Mouse (Mus musculus): ENCODE results near the gene Sfrp5.

The Sfrp5 gene

GRCm38 (mm10) chr19:42201696-42202381, at the start of gene Sfrp5:
Gene Sfrp5, minus strand, starts transcription at chr19:42202252.
- no peak for DNase-seq

GRCm38 (mm10) chr19:42249976-42250914, 48.2 kb upstream of the Sfrp5 start:
- no peak for DNase-seq

DNA sequence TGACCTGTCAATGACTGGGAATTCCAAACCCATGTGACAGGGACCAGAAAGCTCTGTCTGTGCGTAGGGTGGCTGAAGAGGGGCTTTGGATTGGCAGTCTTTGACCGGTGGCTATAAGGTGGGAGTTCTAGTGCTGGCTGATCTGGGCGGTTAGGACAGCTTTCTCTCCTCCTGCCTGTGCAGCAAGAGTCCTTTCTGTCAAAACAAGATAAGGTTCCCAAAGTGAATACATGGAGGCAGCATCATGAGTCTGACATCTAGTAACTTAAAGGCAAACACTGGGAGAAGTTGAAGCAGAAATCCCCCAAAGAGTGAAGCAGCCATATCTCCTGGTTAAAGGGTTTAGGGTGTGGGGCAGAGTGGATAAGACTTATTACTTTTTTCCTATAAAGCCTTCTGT, 45.5 kb upstream of the Sfrp5 start, which contains the start of gene Golga7b:
Gene Golga7b, plus strand, starts transcription at position 56 of the 400 bp plus-strand sequence.
- DNase-seq, result no peak

GRCm38 (mm10) chr19:42246626-42247025, 44.6 kb upstream of the Sfrp5 start:
- DNase-seq, result no peak

- no peak for DNase-seq
Observed at GRCm38 (mm10) chr19:42243401-42243800, 41.3 kb upstream of the Sfrp5 start.

GRCm38 (mm10) chr19:42240881-42241280, 38.8 kb upstream of the Sfrp5 start:
- DNase-seq, result no peak

GRCm38 (mm10) chr19:42238341-42238715, 36.3 kb upstream of the Sfrp5 start:
- no peak for DNase-seq

DNA sequence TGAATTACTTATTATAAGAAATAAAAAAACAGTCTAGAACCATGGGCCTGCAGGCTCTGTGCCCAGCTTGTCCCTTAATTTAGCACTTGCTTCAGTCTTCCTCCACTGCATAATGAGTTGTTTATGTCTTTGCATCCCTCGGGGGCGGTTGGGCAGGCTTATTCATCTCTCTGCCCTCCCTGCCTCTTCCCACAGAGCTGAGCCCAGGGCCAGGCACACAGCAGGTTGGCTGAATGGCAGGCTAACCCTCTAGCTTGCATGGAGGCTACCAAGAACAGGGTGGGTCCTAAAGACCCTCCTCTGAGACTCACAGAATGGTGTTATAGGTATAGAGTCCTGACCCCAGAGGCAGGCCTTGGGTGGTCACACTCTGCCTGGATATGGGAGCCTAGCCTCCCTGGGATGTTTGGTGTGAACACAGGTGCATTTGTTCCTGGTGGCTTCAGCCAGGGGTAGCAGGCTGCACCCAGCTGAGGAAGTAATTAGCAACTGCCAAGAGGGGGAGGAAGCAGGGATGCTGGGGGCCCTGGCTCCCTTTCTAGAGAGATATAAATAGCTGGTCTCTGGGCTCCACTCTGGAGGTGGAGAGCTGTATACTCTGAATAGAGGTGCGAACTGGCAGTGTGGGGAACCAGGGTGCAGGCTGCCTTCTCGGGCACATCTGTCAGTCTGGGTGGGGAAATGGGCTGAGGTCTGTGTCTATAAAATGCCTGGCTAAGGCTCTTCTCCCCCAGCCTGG, 35.7 kb upstream of the Sfrp5 start:
- no peak for DNase-seq

GRCm38 (mm10) chr19:42230986-42231385, 28.9 kb upstream of the Sfrp5 start:
- peak in 1 of 2 experiments; percentile 3 for DNase-seq

DNA sequence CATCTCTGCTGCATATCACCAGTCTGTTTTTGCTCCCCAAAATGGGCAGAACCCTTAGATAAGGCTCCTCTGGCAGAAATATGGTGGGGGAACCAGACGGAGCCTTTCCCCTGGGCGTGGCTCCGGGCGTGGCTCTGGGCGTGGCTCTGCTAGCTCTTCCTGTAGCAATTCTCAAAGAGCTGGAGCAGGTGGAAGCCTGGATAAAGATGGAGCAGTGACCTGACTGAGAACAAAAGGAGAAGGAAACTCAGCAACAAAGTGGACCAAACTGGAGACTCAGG, 28.2 kb upstream of the Sfrp5 start:
- DNase-seq, result no peak

GRCm38 (mm10) chr19:42229499-42230287, 27.6 kb upstream of the Sfrp5 start:
- no peak for DNase-seq

DNA sequence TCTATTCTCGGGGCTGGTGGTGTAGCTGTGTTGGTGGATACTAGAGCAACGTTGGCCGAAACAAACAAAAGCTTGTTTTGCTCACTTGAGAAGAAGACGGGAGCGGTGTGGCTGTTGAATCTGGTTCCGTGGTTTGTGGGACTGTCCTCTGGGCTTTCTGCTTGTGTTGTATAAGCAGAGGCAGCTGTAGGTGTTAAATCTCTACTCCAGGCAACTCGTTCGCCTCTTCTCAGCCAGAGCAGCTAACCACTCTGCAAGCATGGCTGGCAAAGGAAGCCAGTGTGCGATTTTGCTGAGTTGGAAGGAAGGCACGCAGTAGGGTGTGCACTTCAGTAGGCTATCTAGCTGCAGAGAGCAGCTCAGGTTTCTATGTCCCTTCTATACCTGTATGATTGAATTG, 24.4 kb upstream of the Sfrp5 start:
- DNase-seq, result no peak

DNA sequence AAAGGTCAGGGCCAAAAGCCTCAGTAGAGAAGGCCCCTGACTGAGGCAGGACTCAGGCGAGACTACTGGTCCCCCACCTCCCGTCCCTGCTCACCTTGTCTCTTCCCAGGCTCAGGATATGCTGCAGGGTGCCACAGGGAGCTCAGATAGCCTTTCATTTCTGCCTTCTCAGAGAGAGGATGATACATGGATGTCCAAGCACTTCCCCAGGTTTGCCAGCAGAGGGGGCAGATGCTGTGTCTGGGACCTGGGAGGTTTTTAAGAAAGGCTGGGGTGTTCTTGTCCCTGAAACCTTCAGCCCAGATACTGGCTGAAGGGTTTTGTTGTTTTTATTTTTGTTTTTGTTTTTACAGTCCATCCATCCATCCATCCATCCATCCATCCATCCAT, 15.3 kb upstream of the Sfrp5 start:
- DNase-seq, result no peak

- DNase-seq, result no peak
Observed at GRCm38 (mm10) chr19:42216699-42217373, 14.8 kb upstream of the Sfrp5 start.

GRCm38 (mm10) chr19:42214601-42215000, 12.5 kb upstream of the Sfrp5 start:
- DNase-seq, result no peak

DNA sequence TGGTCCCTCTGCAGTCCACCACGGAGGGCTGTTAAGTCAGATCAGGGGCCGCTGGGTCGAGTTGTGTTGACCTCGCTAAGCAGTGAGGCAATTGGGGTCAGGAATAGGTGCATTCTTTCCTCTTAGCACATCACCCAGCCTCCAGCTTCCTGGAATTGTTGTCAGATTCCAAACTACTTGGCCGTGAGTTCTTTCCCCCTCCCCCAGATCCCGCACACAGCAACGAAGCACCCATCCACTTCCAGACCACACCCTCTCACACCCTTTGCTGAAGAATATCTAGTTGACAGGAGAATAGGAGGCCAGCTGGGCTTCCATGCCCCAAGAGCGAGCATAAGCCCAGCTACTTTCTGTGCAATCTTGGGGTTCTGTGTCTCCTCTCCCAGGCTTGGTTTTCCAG, 9.9 kb upstream of the Sfrp5 start:
- DNase-seq, result no peak

DNA sequence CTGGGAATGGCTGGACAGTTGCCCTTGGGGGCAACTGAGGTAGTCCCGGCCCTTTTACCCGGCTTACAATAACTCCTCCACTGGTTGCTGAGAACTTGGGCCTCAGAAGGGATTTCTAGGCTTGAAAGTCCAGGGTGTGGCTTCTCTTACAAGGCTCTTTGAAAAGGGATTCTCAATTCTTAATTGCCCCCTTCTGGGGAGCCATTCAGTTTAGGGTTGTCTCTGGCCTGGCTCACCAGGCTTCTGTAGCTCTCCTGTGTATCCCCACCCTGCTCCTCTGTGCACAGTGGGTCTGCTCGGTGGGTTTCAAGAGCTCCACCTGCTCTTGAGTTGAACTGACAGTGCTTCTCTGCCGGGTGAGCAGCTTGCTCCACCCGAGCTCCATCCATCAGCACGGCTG, 7.9 kb upstream of the Sfrp5 start:
- DNase-seq, result no peak

DNA sequence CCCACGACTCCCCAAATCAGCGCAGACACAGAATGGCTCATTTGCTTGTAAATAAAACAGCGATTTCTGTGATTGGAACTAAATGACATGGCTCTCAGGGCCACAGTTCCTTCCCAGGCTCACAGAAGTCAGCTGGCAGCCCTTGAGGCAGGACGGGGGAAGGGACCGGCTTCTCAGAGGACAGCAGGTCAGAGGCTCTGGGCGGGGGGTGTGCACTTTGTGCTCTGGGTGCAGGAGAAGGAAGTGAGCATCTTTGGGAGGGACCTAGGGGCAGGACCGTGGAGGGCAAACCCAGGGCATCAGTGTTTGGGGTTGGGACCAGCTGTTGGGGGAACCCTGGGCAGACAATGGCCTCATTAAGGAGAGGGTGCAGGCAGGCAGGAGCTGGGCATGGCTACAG, 7.4 kb upstream of the Sfrp5 start:
- DNase-seq, result no peak

DNA sequence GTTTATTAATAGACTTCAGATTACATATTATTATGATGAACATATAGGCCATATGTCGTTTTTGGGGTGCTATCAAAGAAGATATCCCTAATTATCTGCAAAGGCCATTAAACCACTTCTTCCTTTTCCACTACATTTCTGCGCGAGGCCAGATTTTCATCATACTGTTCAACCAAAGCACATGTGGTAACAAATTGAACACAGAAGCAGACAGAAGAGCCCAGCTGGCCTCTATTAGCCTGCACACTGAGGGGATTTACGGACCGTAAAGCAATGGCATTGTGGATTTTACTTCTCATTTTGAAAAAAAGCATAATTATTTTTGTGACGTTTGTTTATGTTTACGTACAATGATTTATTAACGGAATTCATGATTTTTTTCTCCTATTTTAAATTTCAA, 3.1 kb upstream of the Sfrp5 start:
- DNase-seq, result no peak

DNA sequence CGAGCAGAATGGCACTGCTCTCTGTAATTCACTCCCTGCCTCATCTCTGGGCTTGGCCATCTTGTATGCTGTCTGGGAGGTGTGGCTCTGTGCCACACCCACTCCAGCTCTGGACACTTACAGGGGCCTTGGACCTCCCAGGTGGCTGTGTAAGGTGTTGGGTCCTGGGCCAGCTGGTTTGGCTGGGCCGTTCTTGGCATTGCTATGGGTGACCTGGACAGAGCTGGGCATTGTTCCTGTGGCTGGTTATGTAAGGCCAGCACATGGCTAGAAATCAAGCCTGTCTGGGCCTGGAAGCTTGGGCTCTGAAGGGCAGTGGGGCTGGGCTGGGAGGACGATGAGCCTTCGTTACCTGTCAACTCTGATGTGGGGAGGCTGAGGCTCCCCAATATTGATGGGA, 2.3 kb upstream of the Sfrp5 start:
- DNase-seq, result peak; percentile 16 to 38

DNA sequence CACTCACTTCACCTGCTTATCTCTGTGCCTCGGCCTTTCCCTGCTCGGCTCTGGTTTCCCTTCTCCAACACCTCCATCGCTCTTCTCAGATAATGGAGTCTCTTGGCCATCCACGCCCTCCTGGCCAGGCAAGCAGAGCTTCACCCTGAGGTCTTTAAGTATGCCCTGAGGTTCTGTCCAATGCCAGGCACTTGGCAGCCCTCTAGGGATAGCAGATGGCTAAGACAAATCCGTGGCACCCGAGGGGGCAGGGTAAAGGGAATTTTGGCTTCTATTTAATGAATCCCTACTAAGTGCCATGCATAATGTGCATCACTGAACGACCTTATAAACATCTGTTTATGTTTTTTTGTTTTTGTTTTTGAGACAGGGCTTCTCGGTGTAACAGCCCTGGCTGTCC, 415 bp upstream of the Sfrp5 start:
- DNase-seq, result no peak

DNA sequence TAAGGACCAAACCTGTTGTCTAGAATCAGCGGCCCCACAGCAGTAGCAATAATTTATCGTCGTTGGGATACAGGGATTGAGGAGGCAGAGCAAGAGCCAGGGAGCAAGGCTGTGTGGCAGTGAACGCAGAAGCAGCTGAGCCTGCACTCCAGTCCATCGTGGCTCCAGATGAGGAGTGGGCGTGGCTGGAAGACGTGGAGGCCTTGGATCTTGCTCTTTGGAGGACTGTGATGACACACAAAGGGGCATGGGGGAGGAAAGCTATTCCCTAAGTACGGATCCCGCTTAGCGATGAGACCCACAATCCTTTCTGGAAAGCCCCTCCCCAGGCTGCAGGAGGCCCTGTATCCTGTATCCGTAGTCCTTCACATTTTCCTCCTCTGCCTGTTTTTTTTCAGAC, 4.0 kb downstream of the Sfrp5 start:
- DNase-seq, result no peak
